Mouse (Mus musculus): ENCODE data around the gene Rbbp6.

Rbbp6 gene

DNA sequence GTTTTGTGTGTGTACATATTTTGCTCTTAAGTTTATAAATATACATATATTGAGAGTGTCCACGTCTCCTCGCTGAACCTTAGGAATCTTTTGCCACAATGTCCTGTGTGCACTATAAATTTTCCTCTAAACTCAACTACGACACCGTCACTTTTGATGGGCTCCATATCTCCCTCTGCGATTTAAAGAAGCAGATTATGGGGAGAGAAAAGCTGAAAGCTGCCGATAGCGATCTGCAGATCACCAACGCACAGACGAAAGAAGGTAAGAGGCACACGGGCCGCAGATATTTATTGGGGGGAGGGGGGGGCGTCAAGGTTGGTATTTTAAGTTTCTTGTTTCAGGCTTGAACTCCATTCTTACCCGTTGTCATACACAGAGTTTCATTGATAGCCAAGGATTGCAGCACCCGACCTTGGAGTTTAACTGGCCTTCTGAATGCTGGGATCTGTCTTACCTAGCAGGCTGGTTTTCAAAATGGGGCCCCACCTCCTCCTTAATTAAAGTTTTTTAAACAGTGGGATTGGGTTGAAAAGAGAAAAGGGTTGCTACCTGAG lies 5.5 kb downstream of the Rbbp6 start:
- peak; percentile 7 for DNase-seq (ENCODE audit: low spot score)

DNA sequence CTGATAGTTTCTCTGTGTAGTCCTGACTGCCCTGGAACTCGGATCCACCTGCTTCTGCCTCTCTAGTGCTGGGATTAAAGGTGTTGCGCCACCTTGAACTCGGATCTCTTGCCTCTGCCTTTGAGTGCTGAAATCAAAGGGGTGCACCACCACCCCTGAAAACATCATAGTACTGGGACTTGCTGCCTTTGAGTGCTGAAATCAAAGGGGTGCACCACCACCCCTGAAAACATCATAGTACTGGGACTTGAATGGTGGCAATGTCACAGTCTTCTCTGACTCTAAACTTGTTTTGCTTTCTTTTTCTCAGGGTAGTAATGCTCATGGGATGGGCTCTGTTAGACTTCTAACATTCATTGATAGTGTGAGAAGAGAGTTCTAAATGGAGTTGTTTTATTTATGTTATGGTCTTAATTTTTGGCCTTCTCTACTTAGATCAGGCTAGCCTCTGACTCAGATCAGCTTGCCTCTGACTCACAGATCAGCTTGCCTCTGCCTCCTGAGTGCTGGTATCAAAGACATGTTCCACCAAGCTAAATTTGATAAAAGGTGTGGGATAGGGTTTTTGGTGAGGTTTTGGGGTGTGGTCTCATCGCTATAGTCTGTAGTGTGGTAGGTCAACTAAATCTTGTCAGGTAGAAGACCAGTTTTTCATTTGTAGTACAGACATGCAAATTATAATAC lies 6.7 kb downstream of the Rbbp6 start:
- DNase-seq (ENCODE audit: low spot score), result no peak

DNA sequence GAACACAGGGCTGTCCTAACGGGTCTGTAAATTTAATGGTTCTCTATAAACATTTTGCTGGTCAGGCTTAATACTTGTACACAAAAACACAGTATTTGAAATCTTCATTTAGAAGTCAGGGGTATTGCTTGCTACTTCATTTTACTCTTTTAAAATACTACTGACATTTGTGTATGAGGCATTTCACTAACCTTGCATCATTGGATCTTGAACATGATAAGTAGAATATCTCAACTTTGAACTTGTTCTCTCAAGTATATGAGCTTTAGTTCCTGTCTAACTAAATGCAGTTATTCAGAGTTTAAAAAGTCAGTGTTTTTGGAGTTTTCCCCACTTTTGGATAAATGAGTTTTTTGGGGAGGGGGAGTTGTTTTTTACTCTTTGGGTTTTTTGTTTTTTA lies 14.0 kb downstream of the Rbbp6 start:
- no peak for DNase-seq (ENCODE audit: low spot score)

DNA sequence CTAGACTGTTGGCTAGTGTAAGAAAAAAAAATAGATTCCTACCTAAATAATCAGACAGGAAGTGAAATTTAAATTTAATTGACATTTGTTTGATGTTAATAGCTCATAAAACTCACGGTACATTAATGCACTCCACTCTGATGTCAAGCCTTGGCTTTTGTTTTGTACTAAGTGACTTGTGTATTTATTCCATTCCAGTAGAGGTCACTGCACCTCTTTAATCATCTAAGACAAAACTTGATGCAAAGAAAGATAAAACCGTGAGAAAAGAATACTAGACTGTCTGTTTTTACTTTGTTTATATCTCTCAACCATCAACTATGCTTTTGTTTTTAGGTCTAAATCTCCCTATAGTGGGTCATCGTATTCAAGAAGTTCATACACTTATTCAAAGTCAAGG lies 32.7 kb downstream of the Rbbp6 start:
- DNase-seq (ENCODE audit: low spot score), result no peak

DNA sequence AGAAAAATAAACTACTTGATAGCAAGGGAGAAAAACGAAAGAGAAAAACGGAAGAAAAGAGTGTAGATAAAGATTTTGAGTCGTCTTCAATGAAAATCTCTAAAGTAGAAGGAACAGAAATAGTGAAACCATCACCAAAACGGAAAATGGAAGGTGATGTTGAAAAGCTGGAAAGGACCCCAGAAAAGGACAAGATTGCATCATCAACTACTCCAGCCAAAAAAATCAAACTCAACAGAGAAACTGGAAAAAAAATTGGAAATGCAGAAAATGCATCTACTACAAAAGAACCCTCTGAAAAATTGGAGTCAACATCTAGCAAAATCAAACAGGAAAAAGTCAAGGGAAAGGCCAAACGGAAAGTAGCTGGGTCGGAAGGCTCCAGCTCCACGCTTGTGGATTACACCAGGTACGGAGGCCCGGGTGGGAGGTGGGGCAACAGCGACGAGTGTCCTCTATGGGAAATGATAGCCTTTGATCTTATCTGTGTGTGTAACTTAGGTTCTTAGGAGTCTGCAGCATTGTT lies 34.4 kb downstream of the Rbbp6 start:
- DNase-seq (ENCODE audit: low spot score), result no peak

DNA sequence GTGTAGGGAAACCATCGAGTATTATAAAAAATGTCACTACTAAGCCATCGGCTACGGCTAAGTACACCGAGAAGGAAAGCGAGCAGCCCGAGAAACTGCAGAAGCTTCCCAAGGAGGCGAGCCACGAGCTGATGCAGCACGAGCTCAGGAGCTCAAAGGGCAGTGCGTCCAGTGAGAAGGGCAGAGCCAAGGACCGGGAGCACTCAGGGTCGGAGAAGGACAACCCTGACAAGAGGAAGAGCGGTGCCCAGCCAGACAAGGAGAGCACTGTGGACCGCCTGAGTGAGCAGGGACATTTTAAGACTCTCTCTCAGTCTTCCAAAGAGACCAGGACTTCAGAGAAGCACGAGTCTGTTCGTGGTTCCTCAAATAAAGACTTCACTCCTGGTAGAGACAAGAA lies 35.3 kb downstream of the Rbbp6 start:
- DNase-seq (ENCODE audit: low spot score), result no peak

DNA sequence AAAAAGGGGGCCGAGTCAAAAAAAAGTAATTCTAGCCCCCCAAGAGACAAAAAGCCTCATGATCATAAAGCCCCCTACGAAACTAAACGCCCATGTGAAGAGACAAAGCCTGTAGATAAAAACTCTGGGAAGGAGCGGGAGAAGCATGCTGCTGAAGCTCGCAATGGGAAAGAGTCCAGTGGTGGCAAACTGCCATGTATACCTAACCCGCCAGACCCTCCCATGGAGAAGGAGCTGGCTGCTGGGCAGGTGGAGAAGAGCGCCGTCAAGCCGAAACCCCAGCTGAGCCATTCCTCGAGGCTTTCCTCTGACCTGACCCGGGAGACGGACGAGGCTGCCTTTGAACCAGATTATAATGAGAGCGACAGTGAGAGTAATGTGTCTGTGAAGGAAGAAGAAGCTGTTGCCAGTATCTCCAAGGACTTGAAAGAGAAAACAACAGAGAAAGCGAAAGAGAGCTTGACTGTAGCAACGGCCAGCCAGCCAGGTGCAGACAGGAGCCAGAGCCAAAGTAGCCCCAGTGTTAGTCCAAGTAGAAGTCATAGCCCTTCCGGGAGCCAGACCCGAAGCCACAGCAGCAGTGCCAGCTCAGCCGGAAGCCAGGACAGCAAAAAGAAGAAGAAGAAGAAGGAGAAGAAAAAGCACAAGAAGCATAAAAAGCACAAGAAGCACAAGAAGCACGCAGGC lies 36.0 kb downstream of the Rbbp6 start:
- peak; percentile 17 for DNase-seq (ENCODE audit: low spot score)

DNA sequence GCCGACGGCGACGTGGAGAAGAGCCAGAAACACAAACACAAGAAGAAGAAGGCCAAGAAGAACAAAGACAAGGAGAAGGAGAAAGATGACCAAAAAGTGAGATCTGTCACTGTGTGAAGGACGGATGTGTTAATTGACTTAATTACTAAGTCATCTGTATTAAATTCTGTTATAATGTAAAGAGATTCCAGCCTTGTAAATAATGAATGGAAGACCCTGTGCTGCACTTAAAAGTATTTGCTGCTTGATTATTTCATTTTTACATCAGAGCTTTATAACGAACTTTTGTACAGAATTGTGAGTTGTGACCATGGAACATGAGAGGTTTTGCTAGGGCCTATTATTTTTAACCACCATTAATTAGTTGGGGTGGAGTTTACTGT lies 36.5 kb downstream of the Rbbp6 start:
- DNase-seq (ENCODE audit: low spot score), result peak; percentile 66

DNA sequence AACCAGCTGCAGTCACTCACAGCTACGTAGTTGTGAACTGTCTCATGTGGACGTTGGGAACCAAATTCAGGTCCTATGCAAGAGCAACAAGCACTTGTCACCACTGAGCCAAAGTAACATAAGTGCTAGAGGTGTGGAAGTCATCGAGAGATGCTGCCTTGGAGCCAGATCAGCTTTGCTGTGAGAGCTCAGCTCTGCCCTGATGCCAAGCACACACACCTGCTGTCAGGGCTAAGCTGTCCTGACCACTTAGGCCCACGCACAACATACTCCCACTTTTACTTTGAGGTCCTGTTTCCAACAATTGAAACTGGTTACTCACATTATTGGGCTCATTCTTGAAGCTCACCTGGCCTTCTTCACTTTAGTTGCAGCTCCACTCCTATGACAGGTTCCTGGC lies 37.7 kb downstream of the Rbbp6 start:
- no peak for DNase-seq (ENCODE audit: low spot score)

DNA sequence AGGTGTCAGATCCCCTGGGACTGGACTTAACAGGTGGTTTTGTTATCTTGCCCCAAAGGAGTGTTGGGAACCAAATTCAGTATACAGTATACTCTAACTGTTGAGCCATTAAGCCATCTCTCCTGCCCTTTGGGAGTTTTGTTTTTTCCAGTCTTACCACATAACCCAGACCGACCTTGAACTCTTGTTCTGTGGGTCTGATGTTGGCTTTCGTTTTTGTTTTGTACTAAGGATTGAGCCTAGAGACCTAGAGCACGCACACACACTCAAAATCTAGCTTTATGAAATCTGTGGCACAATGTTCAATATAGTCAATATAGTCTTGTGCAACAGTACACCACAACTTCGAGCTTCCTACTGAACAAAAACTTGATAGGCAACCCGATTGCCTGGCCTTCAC lies 39.0 kb downstream of the Rbbp6 start:
- no peak for DNase-seq (ENCODE audit: low spot score)

DNA sequence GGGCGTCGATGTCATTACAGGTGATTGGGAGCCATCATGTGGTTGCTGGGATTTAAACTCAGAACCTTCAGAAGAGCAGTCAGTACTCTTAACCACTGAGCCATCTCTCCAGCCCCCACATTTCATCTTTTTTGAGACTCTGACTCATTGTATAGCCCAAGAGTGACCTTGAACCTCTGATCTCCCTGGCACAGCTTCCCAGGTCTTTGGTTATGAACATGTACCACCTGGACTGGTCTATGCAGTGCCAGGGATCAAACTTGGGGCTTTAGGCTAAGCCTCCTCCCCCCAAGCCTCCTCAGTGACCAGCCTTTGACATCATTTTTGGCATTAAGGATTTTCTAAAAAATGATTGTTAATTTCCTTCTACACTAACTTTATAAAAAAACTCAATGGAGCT lies 40.8 kb downstream of the Rbbp6 start:
- DNase-seq (ENCODE audit: low spot score), result no peak

DNA sequence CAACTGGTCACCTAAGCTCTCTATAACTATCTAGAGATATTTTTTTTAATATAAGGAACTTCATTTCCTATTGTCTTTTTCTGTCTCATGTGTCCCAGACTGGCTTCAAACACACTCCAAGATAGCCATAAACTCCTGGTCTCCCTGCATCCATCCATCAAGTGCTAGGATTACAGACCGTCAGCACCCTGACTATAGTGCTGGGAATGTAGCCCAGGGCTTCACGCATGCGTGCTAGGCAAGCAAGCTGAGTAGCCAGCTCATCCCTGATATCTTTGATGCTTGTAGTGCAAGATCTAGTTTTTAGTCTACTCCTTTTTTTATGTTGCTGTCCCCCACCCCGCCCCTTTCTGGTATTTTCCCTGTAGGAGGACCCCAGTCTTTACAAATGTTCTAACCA lies 42.3 kb downstream of the Rbbp6 start:
- no peak for DNase-seq (ENCODE audit: low spot score)

DNA sequence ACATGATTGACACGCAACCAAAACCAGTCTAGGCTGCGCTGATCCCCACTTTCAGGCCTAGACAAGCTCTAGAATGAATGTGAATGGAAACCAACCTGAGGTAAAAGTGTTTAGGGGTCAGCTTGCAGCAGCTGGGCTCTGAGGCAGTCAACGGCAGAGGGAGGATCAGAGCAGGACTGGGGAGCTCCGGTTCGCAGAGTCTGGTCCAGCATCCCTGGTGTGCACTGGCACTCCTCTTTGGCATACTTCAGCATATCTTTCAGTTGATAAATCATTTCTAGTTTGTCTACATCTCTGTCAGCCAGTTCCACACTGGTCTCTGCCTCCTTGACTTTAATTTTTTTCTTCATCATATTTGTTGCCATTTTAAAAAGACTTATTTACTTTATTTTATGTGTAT lies 48.0 kb downstream of the Rbbp6 start:
- no peak for DNase-seq (ENCODE audit: low spot score)

DNA sequence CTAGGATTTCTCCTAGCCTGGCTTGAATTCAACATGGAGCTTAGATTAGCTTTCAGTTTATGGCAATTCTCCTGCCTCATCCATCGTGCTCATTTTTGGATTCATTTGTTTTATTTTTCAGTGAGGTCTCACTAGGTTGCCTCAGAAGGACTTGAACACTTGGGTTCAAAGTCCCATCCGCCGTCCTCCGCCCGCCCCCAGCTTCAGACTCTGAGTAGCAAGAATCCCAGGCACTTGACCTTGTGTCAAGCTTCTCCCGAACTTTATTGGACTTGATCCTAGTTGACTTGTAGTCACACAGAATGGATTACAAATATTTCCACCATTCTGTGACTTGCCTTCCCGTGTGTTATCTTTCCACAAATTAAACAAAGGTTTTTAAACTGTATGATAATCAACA lies 49.2 kb downstream of the Rbbp6 start:
- no peak for DNase-seq (ENCODE audit: low spot score)

DNA sequence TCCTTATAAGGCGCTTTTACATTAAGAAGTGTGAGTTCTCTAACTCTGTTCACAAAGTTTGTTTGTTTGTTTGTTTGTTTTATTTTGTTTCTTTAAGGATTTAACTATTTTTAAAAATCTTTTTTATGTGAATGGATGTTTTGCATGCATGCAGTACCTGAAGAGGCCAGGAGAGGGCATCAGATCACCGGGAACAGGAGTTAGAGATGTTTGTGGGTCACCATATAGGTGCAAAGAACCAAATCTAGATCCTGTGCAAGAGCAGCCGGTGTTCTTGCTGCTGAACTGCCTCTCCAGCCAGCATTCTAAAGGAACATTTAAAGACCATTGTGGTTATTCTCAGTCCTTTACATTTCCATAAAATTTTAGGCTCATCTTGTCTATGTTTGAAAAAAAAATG lies 52.1 kb downstream of the Rbbp6 start:
- peak; percentile 63 for DNase-seq (ENCODE audit: low spot score)

DNA sequence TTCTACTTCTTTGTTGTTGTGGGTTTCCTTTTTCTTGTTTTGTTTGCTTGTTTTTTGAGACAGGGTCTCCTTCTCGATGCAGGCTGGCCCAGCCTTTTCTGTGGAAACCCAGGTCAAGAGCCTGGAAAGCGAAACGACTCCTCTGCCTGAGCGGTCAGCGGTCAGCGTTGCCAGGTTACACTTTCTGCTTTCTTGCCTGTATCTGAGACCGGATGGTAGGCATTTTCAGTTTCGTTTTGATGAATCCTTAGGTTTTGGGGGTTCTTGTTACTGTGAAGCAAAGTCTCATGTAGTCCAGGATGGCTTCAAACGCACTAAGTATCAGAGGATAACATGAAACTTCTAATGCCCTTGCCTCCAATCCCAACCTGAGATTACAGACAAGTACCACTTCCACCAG lies 59.6 kb downstream of the Rbbp6 start:
- DNase-seq (ENCODE audit: low spot score), result no peak

DNA sequence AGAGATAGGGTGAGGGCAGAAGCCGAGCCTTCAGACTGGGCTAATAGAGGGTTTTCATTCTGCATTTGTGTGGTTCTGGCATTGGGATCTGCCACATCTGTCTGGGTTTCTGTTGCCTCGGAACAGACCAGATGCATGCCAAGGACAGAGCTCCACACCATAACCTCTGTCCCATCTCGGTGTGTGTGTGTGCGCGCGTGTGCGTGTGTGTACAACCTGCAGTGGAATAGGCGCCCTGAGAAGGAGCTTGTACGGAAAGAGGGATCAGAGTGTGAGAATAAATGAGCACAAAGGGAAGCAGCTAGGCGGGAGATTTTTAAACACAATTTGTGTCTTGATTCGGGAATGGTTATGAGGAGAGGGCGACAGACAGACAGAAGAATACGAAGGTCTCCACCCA lies 64.8 kb downstream of the Rbbp6 start:
- no peak for DNase-seq (ENCODE audit: low spot score)

DNA sequence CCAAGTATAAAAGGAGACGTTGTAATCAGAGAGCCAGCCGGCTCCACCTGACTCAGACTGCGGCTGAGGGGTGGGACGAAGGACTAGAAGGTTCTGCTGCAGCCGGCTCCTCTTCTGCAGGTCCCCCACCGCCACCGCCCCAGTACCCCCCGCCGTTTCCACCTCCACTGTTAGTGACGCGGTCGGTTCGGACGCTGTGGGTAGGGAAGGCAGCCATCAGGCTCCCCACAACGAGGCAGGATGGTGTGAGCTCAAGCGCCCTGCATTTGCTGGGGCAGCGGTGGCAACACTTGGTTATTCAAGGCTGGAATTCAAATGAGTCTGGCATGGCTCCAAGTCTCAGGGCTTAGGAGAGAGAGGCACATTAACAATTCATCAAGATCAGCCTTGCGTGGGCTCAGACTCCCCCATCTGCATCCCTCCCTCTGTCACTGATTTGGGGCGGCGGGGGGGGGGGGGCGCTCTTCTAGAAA lies 65.3 kb downstream of the Rbbp6 start:
- peak; percentile 83 for DNase-seq (ENCODE audit: low spot score)

DNA sequence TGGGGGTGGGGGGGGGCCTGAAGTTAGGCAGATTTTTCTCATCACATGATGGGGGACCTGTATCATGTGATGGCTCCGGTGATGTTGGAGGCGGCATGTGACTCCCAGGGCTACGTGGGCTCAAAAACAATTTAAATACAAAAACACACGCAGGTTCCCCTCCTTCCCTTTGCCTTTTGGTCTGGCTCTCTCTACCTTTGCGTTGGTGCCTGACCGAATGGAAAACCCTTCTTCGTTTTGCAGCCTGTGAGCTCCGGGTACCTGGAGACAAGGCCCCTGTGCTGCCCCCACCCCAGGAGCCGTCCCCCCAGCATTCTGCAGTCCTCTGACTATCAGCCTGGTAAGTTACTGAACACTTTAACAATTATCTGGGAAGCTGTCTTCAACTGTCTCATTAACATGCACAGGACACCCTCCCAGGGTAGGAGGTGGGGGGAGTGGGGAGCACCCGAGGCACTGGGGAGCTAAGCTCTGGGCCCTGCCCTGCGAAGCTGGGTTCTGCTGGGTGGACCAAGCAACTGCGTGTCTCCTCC lies 65.8 kb downstream of the Rbbp6 start:
- no peak for DNase-seq (ENCODE audit: low spot score)

DNA sequence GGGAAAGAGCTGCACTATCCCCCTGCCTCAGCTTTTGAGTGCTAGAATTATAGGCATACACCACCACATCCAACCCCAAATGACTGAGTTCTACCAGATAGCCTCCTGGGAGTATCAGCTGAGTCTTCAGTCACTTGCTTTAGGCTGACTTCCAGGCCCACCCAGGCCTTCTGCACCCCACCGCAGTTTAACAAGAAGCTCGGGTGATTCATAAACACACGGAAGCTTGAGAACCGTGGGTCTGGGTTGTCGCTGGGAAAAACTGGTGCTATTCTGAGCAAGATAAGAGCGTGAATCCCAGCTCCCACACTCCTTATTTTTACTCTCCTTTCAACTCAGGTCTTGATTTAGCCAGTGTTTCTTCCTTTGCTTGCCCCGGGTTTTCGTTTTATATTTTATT lies 69.8 kb downstream of the Rbbp6 start:
- DNase-seq (ENCODE audit: low spot score), result no peak

DNA sequence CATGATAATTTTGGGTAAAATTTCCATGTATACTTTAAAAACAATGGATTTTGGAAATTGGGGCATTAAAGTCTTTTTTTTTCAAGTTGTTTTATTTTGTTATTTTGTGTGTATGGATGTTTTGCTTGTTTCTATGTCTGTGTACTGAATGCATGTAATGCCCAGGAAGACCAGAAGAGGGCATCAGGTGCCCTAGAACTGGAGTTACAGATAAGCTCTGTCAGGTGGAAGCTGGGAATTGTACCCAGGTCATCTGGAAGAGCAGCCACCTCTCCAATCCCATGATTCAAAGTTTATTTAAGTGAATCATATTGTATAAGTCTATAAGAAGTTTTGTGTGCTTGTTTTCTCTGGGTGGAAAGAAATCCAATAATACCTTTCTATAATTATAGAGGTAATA lies 73.8 kb downstream of the Rbbp6 start:
- DNase-seq (ENCODE audit: low spot score), result peak; percentile 58

DNA sequence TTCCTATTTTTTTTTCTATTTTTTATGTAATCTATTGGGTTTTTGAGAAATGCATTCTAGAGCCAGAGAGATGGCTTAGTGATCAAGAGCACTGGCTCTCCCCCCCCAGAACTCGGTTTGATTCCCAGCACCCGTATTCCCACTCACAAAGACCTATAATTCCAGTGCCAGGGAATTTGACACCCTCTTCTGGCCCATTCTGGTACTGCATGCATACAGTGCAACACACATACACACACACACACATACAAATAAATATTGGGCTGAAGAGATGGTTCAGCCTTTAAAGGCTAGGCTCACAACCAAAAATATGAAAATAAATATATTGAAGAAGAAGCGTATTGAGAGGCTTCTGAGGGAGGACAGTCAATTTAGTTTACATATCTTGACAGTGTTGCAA lies 79.7 kb downstream of the Rbbp6 start:
- DNase-seq (ENCODE audit: low spot score), result no peak

DNA sequence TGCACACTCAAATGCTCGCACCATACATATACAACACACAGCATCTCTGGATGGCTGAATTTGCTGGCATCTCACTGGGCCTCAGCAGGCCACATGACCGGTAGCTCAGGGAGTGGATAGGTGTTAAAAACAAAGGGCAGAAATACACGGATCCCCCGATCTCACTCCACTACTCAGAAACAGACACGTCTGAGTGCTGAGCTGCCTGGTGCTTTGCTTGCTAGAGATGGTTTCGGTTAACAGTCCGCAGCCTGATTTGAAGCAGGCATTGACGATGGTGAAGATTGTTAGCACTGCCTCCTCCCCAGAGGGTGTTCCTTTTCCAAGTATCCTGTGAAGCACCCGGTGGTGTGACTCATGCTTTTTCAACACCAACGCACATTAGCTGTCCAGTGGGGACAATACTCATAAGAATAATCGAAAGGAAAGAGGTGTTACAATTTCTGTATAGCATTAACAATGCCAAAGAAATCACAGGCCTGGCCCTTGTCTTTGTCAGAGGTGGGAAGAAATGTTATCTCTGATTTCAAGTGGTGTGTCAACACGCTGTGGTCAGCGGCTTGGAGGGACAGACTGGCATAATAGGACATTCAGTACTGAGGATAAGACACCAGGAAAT lies 81.1 kb downstream of the Rbbp6 start:
- no peak for DNase-seq (ENCODE audit: low spot score)

Measured in retina, embryonic 14.5 days (tissue).